Mouse (Mus musculus): Measurements from ENCODE around the gene Fat3. TPM values are rescaled to one million over a fixed set of nuclear protein-coding genes. Genes with fewer than 3 reads are reported as not detected.

The Fat3 gene
- total RNA-seq (2023), result 0.06 TPM in 1 of 4 replicates, not detected in the others

DNA sequence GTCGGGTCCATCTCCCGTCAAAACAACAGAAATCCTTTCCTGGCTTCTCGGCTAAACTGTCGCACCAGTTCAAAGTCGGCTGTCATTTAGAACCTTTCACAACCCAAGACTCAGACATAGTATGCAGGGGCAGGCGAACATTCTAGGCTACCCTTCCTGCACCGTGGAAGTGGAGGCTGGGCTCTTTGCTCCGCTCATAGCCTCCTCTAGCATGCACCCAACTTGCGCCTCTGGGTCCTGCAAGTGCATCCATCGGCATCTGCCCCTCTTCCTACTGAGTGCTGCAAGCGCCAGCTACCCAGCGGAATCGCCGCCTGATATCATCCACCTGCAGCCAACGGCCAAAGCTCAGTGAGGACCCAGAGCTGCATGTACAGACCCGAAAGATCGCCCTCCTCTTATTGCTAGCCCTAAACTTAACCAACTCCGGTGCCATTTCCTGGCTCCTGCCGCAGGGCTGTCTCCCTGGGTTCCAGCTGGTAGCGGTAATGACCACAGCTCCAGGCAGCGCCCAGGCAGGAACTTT lies at the start of gene Fat3:
TSS of gene Fat3 (minus strand) at position 100 of the 526 bp plus-strand sequence.

GRCm38 (mm10) chr9:15874506-15875160 lies 626.5 kb downstream of the Fat3 start, which contains the start of gene Mtnr1b:
Gene Mtnr1b (minus strand): TSS chr9:15874556.

